Mouse (Mus musculus) liver, embryonic 14.5 days (tissue): Measurements from ENCODE around the gene Diaph2.

Experiments used
- CTCF ChIP-seq: IDR thresholded peaks from 2 replicates; pipeline ENCODE4 v1.5.1; 2016; ENCODE audit warnings: antibody characterized with exemption, low read depth, control low read depth
- EP300 ChIP-seq: IDR thresholded peaks from 2 replicates; pipeline ENCODE4 v1.6.1; 2016; ENCODE audit warnings: antibody characterized with exemption, low read depth

DNA sequence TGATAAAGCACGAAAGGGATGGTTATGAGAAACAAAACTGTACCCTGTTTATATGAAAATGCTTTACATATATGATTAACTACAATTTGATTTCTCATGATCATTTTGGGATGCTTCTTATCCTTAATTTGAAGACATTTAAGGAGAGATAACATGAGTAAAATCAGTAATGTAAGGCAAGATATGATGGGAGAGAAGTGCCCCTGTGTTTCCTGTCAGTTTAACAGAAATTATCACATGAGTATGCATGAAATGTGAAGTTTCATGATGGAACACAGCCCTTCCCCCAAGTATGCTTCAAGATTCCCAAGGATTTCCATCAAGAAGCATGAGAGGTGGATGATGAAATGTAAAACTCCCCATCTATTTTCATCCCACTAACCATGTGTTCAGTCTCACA is 485.6 kb downstream of the Diaph2 start:
- TF ChIP-seq EP300, result no peak
- TF ChIP-seq CTCF, result no peak
